8 mouse cellular contexts compared by ENCODE assay signal in the genomic region with DNA sequence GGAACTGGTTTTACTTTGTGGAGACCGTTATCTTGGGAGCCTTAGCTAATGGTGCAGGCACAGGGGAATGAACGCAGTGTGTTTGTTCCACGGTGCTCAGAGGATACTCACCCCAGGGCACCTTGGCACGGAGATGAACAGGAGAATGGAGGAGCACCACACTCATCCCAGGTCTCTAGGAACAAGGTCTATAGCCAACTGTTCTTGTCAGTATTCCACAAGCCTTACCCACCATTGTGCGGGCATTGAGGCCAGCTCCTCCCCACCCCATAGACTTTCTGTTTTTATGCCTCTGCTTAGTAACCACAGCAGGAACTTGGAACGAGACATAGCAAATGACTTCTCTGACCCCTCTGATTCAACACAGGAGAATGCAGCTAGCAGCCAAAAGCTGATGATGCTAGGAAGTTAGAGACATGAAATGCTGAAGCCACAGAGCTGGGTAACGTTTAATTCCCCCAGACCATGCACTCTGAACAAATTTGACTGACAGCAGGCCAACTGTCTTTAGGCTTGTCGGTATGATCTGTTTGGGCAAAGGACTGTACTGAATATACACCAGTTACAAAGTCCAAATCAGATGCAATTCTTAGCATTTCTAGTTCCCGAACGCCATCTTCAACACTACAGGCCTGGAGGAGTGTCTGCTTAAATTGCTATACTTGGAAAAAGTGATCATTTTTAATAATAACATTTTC.
A peak's percentile ranks its signal among the peaks of the same experiment; 100 is the strongest.
DNase-seq lines count a peak whose midpoint lies in the region; ATAC-seq and TF ChIP-seq lines count a peak whose summit lies in the region.

No protein-coding gene starts in this region.

- TF ChIP-seq CTCF in intestine, postnatal 0 days (IDR thresholded peaks at IDR 0.05; ENCODE audit: low read depth) = no peak
- TF ChIP-seq CTCF in lung, postnatal 0 days (IDR thresholded peaks at IDR 0.05) = no peak

- peaks cover 9% of the 10 kb centered on the region; the same call in 1 of the 2 replicates for H3K4me1 ChIP-seq in intestine, embryonic 14.5 days (replicated peaks; ENCODE audit: control insufficient read depth, insufficient read depth, low read length)
- H3K4me1 ChIP-seq in intestine, postnatal 0 days (replicated peaks; ENCODE audit: control insufficient read depth, insufficient read depth, low read length) = no peaks in the 10 kb centered on the region
- H3K4me1 ChIP-seq in embryonic facial prominence, embryonic 14.5 days (ENCODE audit: control insufficient read depth, insufficient read depth, low read length) = no peaks in the 10 kb centered on the region
- H3K4me1 ChIP-seq in lung, postnatal 0 days (ENCODE audit: insufficient read depth, low read depth, low read length) = no peaks in the 10 kb centered on the region

- H3K27ac ChIP-seq in intestine, embryonic 14.5 days (ENCODE audit: low read depth) = 0 out of 2 replicates have a peak overlapping the region, but pooled peaks have one; percentile 40
- no peak overlapping the region for H3K27ac ChIP-seq in intestine, postnatal 0 days (ENCODE audit: low read depth, low read length)
- no peak overlapping the region for H3K27ac ChIP-seq in embryonic facial prominence, embryonic 14.5 days (replicated peaks; ENCODE audit: low read depth, low read length)
- no peak overlapping the region for H3K27ac ChIP-seq in lung, postnatal 0 days (ENCODE audit: low read length)

- H3K9ac ChIP-seq in intestine, embryonic 14.5 days (ENCODE audit: low read length) = no peak overlapping the region
- H3K9ac ChIP-seq in intestine, postnatal 0 days (ENCODE audit: low read depth, low read length) = no peak overlapping the region
- no peak overlapping the region for H3K9ac ChIP-seq in embryonic facial prominence, embryonic 14.5 days (ENCODE audit: low read depth, low read length)
- no peak overlapping the region for H3K9ac ChIP-seq in lung, postnatal 0 days (replicated peaks; ENCODE audit: low read depth)

- ATAC-seq in intestine, embryonic 14.5 days (replicated peaks; ENCODE audit: low FRiP score, low TSS enrichment, low read depth) = peak; percentile 47
- no peak for ATAC-seq in intestine, postnatal 0 days
- ATAC-seq in embryonic facial prominence, embryonic 14.5 days (ENCODE audit: low read depth) = peak; percentile 63
- ATAC-seq in lung, postnatal 0 days = peak; percentile 37
- ATAC-seq in monocyte, adult 5-6 weeks (replicated peaks; ENCODE audit: insufficient number of reproducible peaks, low FRiP score, low TSS enrichment, poor library complexity, severe bottlenecking) = no peak

- H3K4me2 ChIP-seq in intestine, embryonic 14.5 days (ENCODE audit: low read length) = peak overlapping the region; percentile 31
- H3K4me2 ChIP-seq in intestine, postnatal 0 days (replicated peaks; ENCODE audit: low read depth) = no peak overlapping the region
- H3K4me2 ChIP-seq in embryonic facial prominence, embryonic 14.5 days (ENCODE audit: low read depth, low read length) = peak overlapping the region; percentile 11
- no peak overlapping the region for H3K4me2 ChIP-seq in lung, postnatal 0 days (replicated peaks; ENCODE audit: low read depth, low read length)

- H3K36me3 ChIP-seq in intestine, embryonic 14.5 days (ENCODE audit: control insufficient read depth, insufficient read depth, low read length) = no peaks in the 10 kb centered on the region
- no peaks in the 10 kb centered on the region for H3K36me3 ChIP-seq in intestine, postnatal 0 days (ENCODE audit: control insufficient read depth, insufficient read depth)
- H3K36me3 ChIP-seq in embryonic facial prominence, embryonic 14.5 days (ENCODE audit: control insufficient read depth, insufficient read depth, low read length) = no peaks in the 10 kb centered on the region
- H3K36me3 ChIP-seq in lung, postnatal 0 days (ENCODE audit: insufficient read depth, low read length) = no peaks in the 10 kb centered on the region

- no peaks in the 10 kb centered on the region for H3K27me3 ChIP-seq in intestine, embryonic 14.5 days (replicated peaks; ENCODE audit: control insufficient read depth, insufficient read depth, low read length)
- H3K27me3 ChIP-seq in intestine, postnatal 0 days (replicated peaks; ENCODE audit: control insufficient read depth, insufficient read depth, low read length) = no peaks in the 10 kb centered on the region
- H3K27me3 ChIP-seq in embryonic facial prominence, embryonic 14.5 days (replicated peaks; ENCODE audit: control insufficient read depth, insufficient read depth, low read length) = no peaks in the 10 kb centered on the region
- H3K27me3 ChIP-seq in lung, postnatal 0 days (replicated peaks; ENCODE audit: insufficient read depth, low read length) = no peaks in the 10 kb centered on the region

- no peaks in the 10 kb centered on the region for H3K9me3 ChIP-seq in intestine, embryonic 14.5 days (ENCODE audit: control insufficient read depth, low read length)
- H3K9me3 ChIP-seq in intestine, postnatal 0 days (ENCODE audit: control insufficient read depth) = no peaks in the 10 kb centered on the region
- no peaks in the 10 kb centered on the region for H3K9me3 ChIP-seq in embryonic facial prominence, embryonic 14.5 days (ENCODE audit: control insufficient read depth, low read length)
- H3K9me3 ChIP-seq in lung, postnatal 0 days (ENCODE audit: low read length) = no peaks in the 10 kb centered on the region

- DNase-seq in intestine, embryonic 14.5 days (ENCODE audit: low spot score) = no peak
- DNase-seq in embryonic facial prominence, embryonic 14.5 days (ENCODE audit: low spot score) = peak; percentile 30
- peak; percentile 53 for DNase-seq in heart, postnatal 4 days
- peak; percentile 40 for DNase-seq in lung, postnatal 0 days (ENCODE audit: low spot score)
- no peak for DNase-seq in yolk sac, embryonic 10.5 days (ENCODE audit: low spot score)
- DNase-seq in right cerebral cortex, postnatal 10 days (ENCODE audit: low spot score in 2 of 2) = no peak

- WGBS in intestine, embryonic 14.5 days = 50% methylated on average over 10 of the region's 10 CpGs
- 42% methylated on average over 10 of the region's 10 CpGs for WGBS in intestine, postnatal 0 days
- WGBS in embryonic facial prominence, embryonic 14.5 days = 55% methylated on average over 10 of the region's 10 CpGs
- 43% methylated on average over 10 of the region's 10 CpGs for WGBS in lung, postnatal 0 days

- H3K4me3 ChIP-seq in intestine, embryonic 14.5 days (ENCODE audit: low read depth, low read length) = no peak overlapping the region
- no peak overlapping the region for H3K4me3 ChIP-seq in intestine, postnatal 0 days (ENCODE audit: low read depth, low read length)
- H3K4me3 ChIP-seq in embryonic facial prominence, embryonic 14.5 days (ENCODE audit: low read depth, low read length) = no peak overlapping the region
- H3K4me3 ChIP-seq in lung, postnatal 0 days (ENCODE audit: low read depth, low read length) = no peak overlapping the region

- no peak for TF ChIP-seq EP300 in lung, postnatal 0 days (IDR thresholded peaks at IDR 0.05)

Comparison
In these comparisons a context has a peak if more than half of its experiments do, and no peak if none do; other contexts are left out.
1. ATAC-seq: peak in intestine, embryonic 14.5 days (single experiment), embryonic facial prominence, embryonic 14.5 days (single experiment) and lung, postnatal 0 days (single experiment); none in intestine, postnatal 0 days (single experiment) and monocyte, adult 5-6 weeks (single experiment).
2. H3K4me2 ChIP-seq: peak in intestine, embryonic 14.5 days (single experiment) and embryonic facial prominence, embryonic 14.5 days (single experiment); none in intestine, postnatal 0 days (single experiment) and lung, postnatal 0 days (single experiment).
3. DNase-seq: peak in embryonic facial prominence, embryonic 14.5 days (single experiment), heart, postnatal 4 days (single experiment) and lung, postnatal 0 days (single experiment); none in intestine, embryonic 14.5 days (single experiment), yolk sac, embryonic 10.5 days (single experiment) and right cerebral cortex, postnatal 10 days (0 of 2).